Mouse (Mus musculus) heart, adult 2 months (tissue): ENCODE measurements at regions not wholly inside any gene's neighbourhood (a gene's known extent, or its start where the extent isn't known, plus 50 kb on each side); places are given as distances from the start of the nearest gene placed in this dataset.

ENCODE experiments used
- DNase-seq, 2 experiments: peaks; one replicate each; pipeline ENCODE4 v3.0.0; 2021
- H3K27ac ChIP-seq: fragments of 200-600 bp; 2 replicates; pipeline ENCODE4 v1.8.1; 2022
- H3K27me3 ChIP-seq: fragments of 200-500 bp; 2 replicates; pipeline ENCODE4 v1.6.1; 2012; ENCODE audit warnings: mild to moderate bottlenecking, low read length, inconsistent platforms, mixed read lengths; ENCODE audit not compliant: control insufficient read depth, insufficient read depth
- H3K36me3 ChIP-seq: fragments of 200-500 bp; 2 replicates; pipeline ENCODE4 v1.6.1; 2012; ENCODE audit warnings: low read length, inconsistent platforms; ENCODE audit not compliant: control insufficient read depth, insufficient read depth
- H3K4me1 ChIP-seq: fragments of 200-500 bp; 2 replicates; pipeline ENCODE4 v1.6.1; 2011; ENCODE audit warnings: low read length; ENCODE audit not compliant: control insufficient read depth, insufficient read depth
- H3K4me3 ChIP-seq: fragments of 200-600 bp; 2 replicates; pipeline ENCODE4 v1.8.1; 2022
- H3K79me2 ChIP-seq: fragments of 200-500 bp; replicated peaks from 2 replicates; pipeline ENCODE4 v1.6.1; 2012; ENCODE audit warnings: mild to moderate bottlenecking, inconsistent platforms, low read length, moderate library complexity, mixed read lengths; ENCODE audit not compliant: control insufficient read depth, insufficient read depth
- H3K9ac ChIP-seq: fragments of 200-500 bp; 2 replicates; pipeline ENCODE4 v1.6.1; 2012; ENCODE audit warnings: low read depth, mild to moderate bottlenecking, control low read depth, inconsistent platforms, low read length, mixed read lengths
- CTCF ChIP-seq: fragments of 200-600 bp; IDR thresholded peaks from 2 replicates; pipeline ENCODE4 v1.8.1; 2022; ENCODE audit warnings: antibody characterized with exemption, mild to moderate bottlenecking, moderate library complexity
- EP300 ChIP-seq: fragments of 200-500 bp; IDR thresholded peaks from 2 replicates; pipeline ENCODE4 v1.6.1; 2011; ENCODE audit warnings: low read depth, low read length, control low read depth; ENCODE audit not compliant: insufficient read depth
- POLR2A ChIP-seq: fragments of 200-500 bp; IDR thresholded peaks from 2 replicates; pipeline ENCODE4 v1.6.1; 2011; ENCODE audit warnings: mild to moderate bottlenecking, low read depth, low read length, control low read depth; ENCODE audit not compliant: insufficient read depth
- WGBS: fragments of 180-500 bp; shearing (Covaris S2); methylation state at CpG from one replicate; pipeline ENCODE4 v1.1.7; 2018; 5-methylcytosine and 5-hydroxymethylcytosine counted together
- intact Hi-C: fragments of 180-260 bp; cut with DNase I; formaldehyde crosslinking; loops from one replicate; pipeline ENCODE4 v1.15.1; 2025

- intact Hi-C loops, result no loop called here
- TF ChIP-seq CTCF (no peak), EP300 (no peak), POLR2A (no peak)
- H3K27me3 ChIP-seq, result no peaks in the 10 kb centered on the region
- H3K4me3 ChIP-seq, result no peak overlapping the region
- H3K9ac ChIP-seq, result no peak overlapping the region
- H3K79me2 ChIP-seq, result no peaks in the 10 kb centered on the region
- no peaks in the 10 kb centered on the region for H3K4me1 ChIP-seq
- no peak for DNase-seq
- H3K27ac ChIP-seq, result no peak overlapping the region
- H3K36me3 ChIP-seq, result no peaks in the 10 kb centered on the region
- WGBS, result 54% methylated on average over 2 of the region's 2 CpGs
Observed at GRCm38 (mm10) chr11:12837920-12838319, 373.2 kb upstream of the Cobl start.

- Histone ChIP-seq H3K27me3 (no peaks in the 10 kb centered on the region), H3K9ac (no peak overlapping the region), H3K36me3 (no peaks in the 10 kb centered on the region), H3K4me3 (no peak overlapping the region), H3K79me2 (no peaks in the 10 kb centered on the region), H3K27ac (no peak overlapping the region), H3K4me1 (no peaks in the 10 kb centered on the region)
- intact Hi-C loops, result no loop called here
- no peak for DNase-seq
- 17% methylated on average over 2 of the region's 2 CpGs for WGBS
- no peak for TF ChIP-seq POLR2A
- TF ChIP-seq EP300, result no peak
- no peak for TF ChIP-seq CTCF
Observed at GRCm38 (mm10) chr11:12837387-12837786, 372.6 kb upstream of the Cobl start.

DNA sequence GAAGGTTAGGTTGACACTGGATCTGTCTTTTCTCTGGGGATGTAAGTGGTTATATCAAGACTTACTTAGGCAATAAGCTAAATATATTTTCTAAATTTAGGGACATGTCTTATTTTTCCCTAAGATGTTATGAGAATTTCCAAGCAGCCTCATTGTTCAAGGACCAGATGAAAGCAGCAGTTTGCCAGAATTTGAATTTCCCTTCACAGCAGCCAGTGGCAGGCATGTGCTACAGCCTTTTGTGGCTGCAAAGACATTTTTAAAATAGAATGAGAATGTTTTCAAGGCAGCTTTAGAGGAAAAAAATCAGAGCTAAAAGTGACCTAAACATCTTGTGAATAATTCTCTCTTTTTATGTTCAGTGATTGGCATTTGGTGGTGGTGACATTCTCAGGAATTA lies 371.6 kb upstream of the Cobl start:
- no peak overlapping the region for H3K4me3 ChIP-seq
- no peaks in the 10 kb centered on the region for H3K36me3 ChIP-seq
- intact Hi-C loops, result no loop called here
- no peaks in the 10 kb centered on the region for H3K27me3 ChIP-seq
- TF ChIP-seq CTCF (no peak), POLR2A (no peak), EP300 (no peak)
- H3K4me1 ChIP-seq, result no peaks in the 10 kb centered on the region
- H3K79me2 ChIP-seq, result no peaks in the 10 kb centered on the region
- no peak overlapping the region for H3K27ac ChIP-seq
- no peak overlapping the region for H3K9ac ChIP-seq
- DNase-seq, result no peak

- Histone ChIP-seq H3K27ac (no peak overlapping the region), H3K4me3 (no peak overlapping the region), H3K36me3 (no peaks in the 10 kb centered on the region), H3K27me3 (no peaks in the 10 kb centered on the region), H3K79me2 (no peaks in the 10 kb centered on the region), H3K9ac (no peak overlapping the region), H3K4me1 (no peaks in the 10 kb centered on the region)
- intact Hi-C loops, result no loop called here
- no peak for DNase-seq
- TF ChIP-seq CTCF (no peak), EP300 (no peak), POLR2A (no peak)
Observed at GRCm38 (mm10) chr11:12812021-12812420, 347.3 kb upstream of the Cobl start.

GRCm38 (mm10) chr11:12810949-12811881 lies 346.5 kb upstream of the Cobl start:
- H3K27ac ChIP-seq, result no peak overlapping the region
- H3K4me3 ChIP-seq, result no peak overlapping the region
- peak; percentile 6 to 30 for DNase-seq
- TF ChIP-seq EP300, result no peak
- peak; percentile 81 for TF ChIP-seq CTCF
- H3K27me3 ChIP-seq, result no peaks in the 10 kb centered on the region
- no peaks in the 10 kb centered on the region for H3K79me2 ChIP-seq
- no peaks in the 10 kb centered on the region for H3K4me1 ChIP-seq
- intact Hi-C loops, result no loop called here
- H3K36me3 ChIP-seq, result no peaks in the 10 kb centered on the region
- 40% methylated on average over 11 of the region's 11 CpGs for WGBS
- no peak overlapping the region for H3K9ac ChIP-seq
